Mouse (Mus musculus) midbrain, embryonic 15.5 days (tissue): ENCODE measurements around the gene Slc25a30. TPM values are rescaled to one million over a fixed set of nuclear protein-coding genes. Genes with fewer than 3 reads are reported as not detected.
A peak's percentile ranks its signal among the peaks of the same experiment; 100 is the strongest.

Source experiments
- ATAC-seq: fragments of 200-750 bp; cut with Nextera tagmentation; replicated peaks from 2 replicates; pipeline ENCODE4 v1.8.0; 2017; ENCODE audit warnings: moderate TSS enrichment
- H3K27ac ChIP-seq: fragments of 300-500 bp; sonication (generic); 2 replicates; pipeline ENCODE4 v1.5.1; 2015; ENCODE audit warnings: mild to moderate bottlenecking, inconsistent platforms
- H3K27me3 ChIP-seq: fragments of 300-500 bp; sonication (generic); replicated peaks from 2 replicates; pipeline ENCODE4 v1.6.1; 2015; ENCODE audit warnings: inconsistent platforms
- H3K36me3 ChIP-seq: fragments of 300-500 bp; sonication (generic); replicated peaks from 2 replicates; pipeline ENCODE4 v1.6.1; 2015; ENCODE audit warnings: inconsistent platforms
- H3K4me1 ChIP-seq: fragments of 300-500 bp; sonication (generic); 2 replicates; pipeline ENCODE4 v1.6.1; 2015; ENCODE audit warnings: inconsistent platforms
- H3K4me2 ChIP-seq: fragments of 300-500 bp; sonication (generic); 2 replicates; pipeline ENCODE4 v1.6.1; 2015; ENCODE audit warnings: inconsistent platforms, mild to moderate bottlenecking, moderate library complexity
- H3K4me3 ChIP-seq: fragments of 300-500 bp; sonication (generic); 2 replicates; pipeline ENCODE4 v1.5.1; 2015; ENCODE audit warnings: mild to moderate bottlenecking, inconsistent platforms
- H3K9ac ChIP-seq: fragments of 300-500 bp; sonication (generic); 2 replicates; pipeline ENCODE4 v1.6.1; 2015; ENCODE audit warnings: mild to moderate bottlenecking, inconsistent platforms
- H3K9me3 ChIP-seq: fragments of 300-500 bp; sonication (generic); 2 replicates; pipeline ENCODE4 v1.6.1; 2016; ENCODE audit warnings: inconsistent platforms
- WGBS: fragments of 180-500 bp; shearing (Covaris S2); methylation state at CpG from one replicate; pipeline ENCODE4 v1.1.7; 2015; ENCODE audit warnings: mixed read lengths; 5-methylcytosine and 5-hydroxymethylcytosine counted together
- polyA plus RNA-seq: library from polyadenylated mRNA; unstranded; fragments of >200 nt; fragmentation: Nextera tagmentation; extraction: Ambion mirVana; gene quantifications from 2 replicates; pipeline ENCODE4 v1.2.1, GENCODE M21; 2015

Gene Slc25a30
- polyA plus RNA-seq, 1 experiment from 2014 or later, result 10.4 TPM

DNA sequence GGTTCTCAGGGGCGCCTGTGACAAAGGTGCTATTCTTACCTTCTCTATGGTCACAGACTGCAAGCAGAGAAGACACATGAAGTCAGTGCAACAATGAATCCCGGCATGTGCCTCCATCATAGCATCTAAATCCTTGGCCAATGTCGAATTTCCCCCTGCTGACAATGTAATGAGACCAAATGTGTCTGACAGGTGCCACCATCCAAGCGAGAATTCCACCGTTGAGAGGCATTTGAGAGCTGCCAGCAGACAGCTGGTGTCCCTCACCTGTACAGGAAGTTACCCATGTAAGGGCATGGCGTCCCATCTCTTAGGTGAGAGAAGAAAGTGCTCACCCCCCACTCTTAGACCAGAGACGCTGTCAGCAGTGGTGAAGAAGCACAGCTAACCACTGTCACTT is 28.4 kb downstream of the Slc25a30 start:
- no peak overlapping the region for H3K4me3 ChIP-seq
- H3K27me3 ChIP-seq, result 0 out of 2 replicates have a peak, but pooled peaks cover 4% of the 10 kb centered on the region
- no peak overlapping the region for H3K27ac ChIP-seq
- no peak overlapping the region for H3K9ac ChIP-seq
- 79% methylated on average over 7 of the region's 7 CpGs for WGBS
- no peaks in the 10 kb centered on the region for H3K9me3 ChIP-seq
- no peaks in the 10 kb centered on the region; the same call in 1 of the 2 replicates for H3K36me3 ChIP-seq
- H3K4me2 ChIP-seq, result no peak overlapping the region
- peaks cover 4% of the 10 kb centered on the region for H3K4me1 ChIP-seq
- ATAC-seq, result no peak

DNA sequence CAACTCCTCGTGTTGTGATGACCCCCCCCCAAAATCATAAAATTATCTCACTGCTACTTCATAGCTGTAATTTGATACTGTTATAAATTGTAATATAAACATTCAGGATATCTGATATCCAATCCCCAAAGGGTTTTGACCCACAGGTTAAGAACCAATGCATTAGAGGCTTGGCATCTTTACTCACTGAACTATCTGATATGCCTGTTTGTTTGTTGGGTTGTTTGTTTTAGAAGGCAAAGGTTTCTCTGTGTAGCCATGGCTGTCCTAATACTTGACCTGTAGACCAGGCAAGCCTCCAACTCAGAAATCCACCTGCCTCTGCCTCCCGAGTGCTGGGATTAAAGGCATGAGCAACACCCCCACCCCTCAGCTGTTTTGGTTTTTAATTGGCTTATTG is 29.0 kb downstream of the Slc25a30 start:
- Histone ChIP-seq H3K27ac (no peak overlapping the region), H3K4me1 (peaks cover 10% of the 10 kb centered on the region), H3K9ac (no peak overlapping the region), H3K36me3 (no peaks in the 10 kb centered on the region; the same call in 1 of the 2 replicates), H3K9me3 (no peaks in the 10 kb centered on the region), H3K27me3 (0 out of 2 replicates have a peak, but pooled peaks cover 4% of the 10 kb centered on the region), H3K4me3 (no peak overlapping the region), H3K4me2 (no peak overlapping the region)
- 88% methylated on average over 2 of the region's 2 CpGs for WGBS
- ATAC-seq, result no peak

DNA sequence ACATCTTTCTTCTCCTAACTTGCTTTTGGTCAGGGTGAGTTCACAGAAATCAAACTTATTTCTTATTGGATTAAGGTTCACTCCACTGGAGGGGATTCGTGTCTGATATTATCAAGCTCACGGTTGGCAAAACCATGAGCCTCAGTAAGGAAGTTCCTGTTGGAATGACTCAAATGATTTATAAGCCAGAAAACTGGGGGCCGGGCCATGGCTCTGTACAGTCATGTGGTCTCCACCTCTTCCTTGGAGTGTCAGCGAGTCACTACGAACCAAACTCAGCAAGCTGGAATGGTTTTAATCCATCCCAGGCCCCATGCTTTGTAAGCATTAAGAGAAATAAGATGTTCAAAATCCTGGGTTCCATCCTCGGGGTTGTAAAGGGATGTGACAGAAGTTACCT is 29.9 kb downstream of the Slc25a30 start:
- H3K9ac ChIP-seq, result no peak overlapping the region
- H3K27ac ChIP-seq, result no peak overlapping the region
- H3K36me3 ChIP-seq, result no peaks in the 10 kb centered on the region
- no peak overlapping the region for H3K4me2 ChIP-seq
- ATAC-seq, result no peak
- H3K9me3 ChIP-seq, result no peaks in the 10 kb centered on the region
- H3K4me1 ChIP-seq, result peaks cover 18% of the 10 kb centered on the region
- WGBS, result 92% methylated on average over 6 of the region's 6 CpGs
- H3K4me3 ChIP-seq, result no peak overlapping the region
- H3K27me3 ChIP-seq, result 0 out of 2 replicates have a peak, but pooled peaks cover 4% of the 10 kb centered on the region

DNA sequence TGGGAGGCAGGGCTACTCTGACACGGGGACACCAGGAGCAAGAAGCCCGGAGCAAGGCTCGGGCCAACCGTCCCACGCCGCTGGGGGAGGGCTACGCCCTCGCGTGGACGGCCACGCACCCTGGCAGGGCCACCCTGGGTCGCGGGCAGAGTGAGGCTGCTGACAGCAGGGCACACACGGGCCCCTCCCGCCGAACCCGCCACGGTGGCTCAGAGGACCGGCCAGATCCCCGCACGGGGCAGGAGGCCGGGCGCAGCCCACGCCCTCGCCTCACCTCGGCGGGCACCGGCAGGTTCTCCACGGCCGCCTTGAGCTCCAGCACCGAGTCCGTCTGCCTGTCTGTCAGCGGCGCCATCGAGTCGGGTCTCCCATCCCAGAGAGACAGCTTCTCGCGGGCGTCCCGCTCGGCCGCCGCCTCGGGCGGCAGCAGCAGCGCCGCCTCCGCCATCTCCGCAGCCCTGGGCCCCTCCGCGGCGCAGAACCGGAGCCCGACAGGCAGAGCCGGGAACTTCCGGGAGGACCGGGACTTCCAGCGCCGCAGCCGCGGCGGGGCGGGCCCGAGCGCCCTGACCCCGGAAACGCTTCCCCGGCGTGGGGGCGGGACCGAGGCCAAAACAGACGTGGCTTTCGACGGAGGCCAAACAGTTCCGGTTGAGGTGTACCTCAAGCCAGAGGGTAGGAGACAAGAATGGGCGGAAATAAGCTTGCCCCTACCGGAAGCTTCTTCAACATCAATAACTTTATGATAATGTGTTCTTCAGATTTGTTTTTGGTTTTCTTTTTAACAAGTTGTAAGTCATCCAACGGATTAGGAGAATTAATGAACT is 32.6 kb downstream of the Slc25a30 start, which contains the start of gene Cog3:
Gene Cog3 (minus strand): TSS at position 527 of the 827 bp plus-strand sequence.
- H3K27me3 ChIP-seq, result 0 out of 2 replicates have a peak, but pooled peaks cover 4% of the 10 kb centered on the region
- H3K9ac ChIP-seq, result peak within 1 kb of the TSS; percentile 91
- WGBS, result under 1% methylated on average over 68 of the region's 78 CpGs
- ATAC-seq, result peak; percentile 99
- no peaks in the 10 kb centered on the region for H3K36me3 ChIP-seq
- peak within 1 kb of the TSS; percentile 87 for H3K27ac ChIP-seq
- peaks cover 38% of the 10 kb centered on the region for H3K4me1 ChIP-seq
- H3K9me3 ChIP-seq, result no peaks in the 10 kb centered on the region
- peak within 1 kb of the TSS; percentile 84 for H3K4me2 ChIP-seq
- H3K4me3 ChIP-seq, result peak within 1 kb of the TSS; percentile 99

DNA sequence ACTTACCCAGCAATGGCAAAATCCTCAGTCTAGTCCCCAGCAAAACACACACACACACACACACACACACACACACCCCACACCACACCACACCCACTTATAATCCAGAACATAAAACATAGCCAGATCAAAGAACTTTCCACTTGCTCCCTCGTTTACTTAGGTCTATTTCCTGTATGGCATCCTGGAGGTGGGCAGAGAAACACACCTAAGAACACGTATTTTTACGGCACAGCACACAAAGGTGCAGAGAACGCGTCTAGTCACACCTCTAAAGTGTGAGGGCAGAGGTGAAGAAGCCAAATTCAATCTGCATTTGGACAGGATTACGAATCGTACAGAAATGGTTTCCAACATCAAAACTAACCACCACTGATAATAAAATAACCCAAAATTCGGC is 33.6 kb downstream of the Slc25a30 start:
- H3K9me3 ChIP-seq, result no peaks in the 10 kb centered on the region
- peak overlapping the region; percentile 84 for H3K4me2 ChIP-seq
- 0 out of 2 replicates have a peak, but pooled peaks cover 4% of the 10 kb centered on the region for H3K27me3 ChIP-seq
- no peak for ATAC-seq
- peak overlapping the region; percentile 99 for H3K4me3 ChIP-seq
- 75% methylated on average over 8 of the region's 8 CpGs for WGBS
- no peak overlapping the region for H3K27ac ChIP-seq
- H3K9ac ChIP-seq, result peak overlapping the region; percentile 91; the same call in 1 of the 2 replicates
- no peaks in the 10 kb centered on the region for H3K36me3 ChIP-seq
- H3K4me1 ChIP-seq, result peaks cover 38% of the 10 kb centered on the region

DNA sequence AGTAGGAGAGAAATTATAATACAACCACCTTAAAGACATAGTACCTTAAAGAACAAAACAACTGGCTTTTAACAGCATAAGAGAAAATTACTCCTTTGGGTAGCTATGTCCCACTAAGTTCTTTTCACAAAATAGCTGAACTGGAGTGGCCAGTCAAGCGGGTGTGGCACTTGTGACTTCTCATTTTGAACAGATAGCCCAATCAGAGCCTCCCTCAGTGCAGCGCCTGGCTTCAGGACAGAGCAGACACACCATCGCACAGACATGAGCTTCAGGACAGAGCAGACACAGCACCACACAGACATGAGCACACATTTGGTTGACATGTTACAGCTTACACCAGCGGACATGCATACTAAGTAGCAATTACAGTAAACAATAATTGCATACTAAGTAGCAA is 35.8 kb downstream of the Slc25a30 start:
- no peak for ATAC-seq
- Histone ChIP-seq H3K27me3 (no peaks in the 10 kb centered on the region), H3K4me2 (no peak overlapping the region), H3K36me3 (no peaks in the 10 kb centered on the region; the same call in 1 of the 2 replicates), H3K4me3 (no peak overlapping the region), H3K9ac (no peak overlapping the region), H3K4me1 (peaks cover 38% of the 10 kb centered on the region), H3K9me3 (no peaks in the 10 kb centered on the region), H3K27ac (no peak overlapping the region)
- 88% methylated on average over 4 of the region's 4 CpGs for WGBS

DNA sequence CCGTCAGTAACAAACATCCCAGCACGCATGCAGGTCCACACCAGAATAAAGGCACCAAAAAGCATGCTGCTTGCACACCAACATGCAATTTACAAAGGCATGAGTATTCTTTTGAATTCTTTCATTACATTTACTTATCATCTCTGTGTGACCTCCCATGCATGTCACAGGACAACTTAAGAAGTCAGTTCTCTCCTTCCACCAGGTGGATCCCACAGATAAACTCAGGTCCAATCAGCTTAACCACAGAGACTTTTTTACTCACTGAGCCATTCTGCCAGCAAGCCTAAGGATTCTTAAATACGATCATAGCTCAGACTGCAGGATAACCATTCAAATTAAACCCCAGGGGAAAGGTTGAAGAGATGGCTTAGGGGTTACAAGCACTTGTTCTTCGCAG is 37.7 kb downstream of the Slc25a30 start:
- 88% methylated on average over 4 of the region's 4 CpGs for WGBS
- no peaks in the 10 kb centered on the region for H3K27me3 ChIP-seq
- no peaks in the 10 kb centered on the region for H3K9me3 ChIP-seq
- no peak overlapping the region for H3K4me2 ChIP-seq
- H3K36me3 ChIP-seq, result no peaks in the 10 kb centered on the region; the same call in 1 of the 2 replicates
- no peak overlapping the region for H3K27ac ChIP-seq
- no peak for ATAC-seq
- no peak overlapping the region for H3K9ac ChIP-seq
- peaks cover 38% of the 10 kb centered on the region for H3K4me1 ChIP-seq
- H3K4me3 ChIP-seq, result no peak overlapping the region

DNA sequence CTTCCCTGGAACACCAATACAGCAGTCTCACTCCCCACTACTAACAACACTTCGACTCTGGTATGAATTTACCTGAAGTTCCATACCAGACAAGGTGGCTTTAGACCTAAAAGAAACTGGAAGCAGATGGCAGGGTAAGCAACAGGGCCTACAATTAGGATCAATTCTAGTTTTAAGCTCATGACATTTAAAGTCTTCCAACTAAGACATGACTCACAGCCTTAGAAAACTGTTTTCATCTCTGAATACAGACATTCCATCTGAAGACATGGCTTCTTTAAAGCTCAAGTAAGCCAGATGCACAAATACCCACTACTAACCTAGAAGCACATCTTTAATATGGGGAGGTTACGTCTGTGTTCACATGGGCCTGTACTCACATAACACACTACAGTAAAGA is 38.9 kb downstream of the Slc25a30 start:
- 100% methylated on average over 2 of the region's 2 CpGs for WGBS
- Histone ChIP-seq H3K27ac (no peak overlapping the region), H3K4me2 (no peak overlapping the region), H3K9me3 (no peaks in the 10 kb centered on the region), H3K9ac (no peak overlapping the region), H3K36me3 (no peaks in the 10 kb centered on the region; the same call in 1 of the 2 replicates), H3K4me1 (peaks cover 29% of the 10 kb centered on the region), H3K27me3 (no peaks in the 10 kb centered on the region), H3K4me3 (no peak overlapping the region)
- ATAC-seq, result no peak

DNA sequence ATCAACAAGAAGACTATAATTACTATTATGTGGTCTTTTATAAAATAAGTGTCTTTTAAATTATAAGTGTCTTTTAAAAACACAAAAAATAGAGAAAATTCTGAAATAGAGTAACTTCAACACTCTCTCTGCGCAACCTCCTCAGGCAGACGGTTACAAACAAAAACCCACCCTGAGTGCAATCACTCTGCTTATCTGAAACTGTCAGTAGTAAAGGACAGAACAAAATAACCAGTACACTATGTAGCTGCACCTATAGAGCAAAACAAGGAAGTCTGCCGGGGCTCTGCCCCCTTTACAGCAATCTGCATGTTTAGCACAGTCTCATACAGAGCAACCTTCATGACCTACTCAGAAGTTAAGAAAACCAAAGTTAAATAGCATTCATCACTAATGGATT is 44.9 kb downstream of the Slc25a30 start:
- 94% methylated on average over 3 of the region's 3 CpGs for WGBS
- H3K36me3 ChIP-seq, result peaks cover 26% of the 10 kb centered on the region

DNA sequence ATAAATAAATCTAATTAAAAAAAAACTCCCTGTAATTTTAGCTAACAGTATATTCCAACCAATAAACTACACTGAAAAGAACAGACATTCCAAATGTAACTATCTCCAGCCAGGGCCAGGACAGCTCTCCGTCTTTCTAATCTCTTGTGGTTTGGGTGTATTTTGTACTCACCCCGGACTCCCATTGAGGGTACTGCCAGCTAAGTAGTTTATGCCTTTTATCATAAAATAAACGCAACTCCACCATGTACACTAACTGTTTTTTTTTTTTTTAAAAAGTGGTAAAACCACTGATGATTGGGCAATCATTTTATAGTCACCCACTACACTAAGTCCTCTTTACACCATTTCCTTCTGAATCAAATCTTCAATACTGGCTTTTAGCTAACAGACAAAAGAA is 51.2 kb downstream of the Slc25a30 start:
- H3K9me3 ChIP-seq, result no peaks in the 10 kb centered on the region
- ATAC-seq, result no peak
- no peak overlapping the region for H3K4me2 ChIP-seq
- H3K27me3 ChIP-seq, result no peaks in the 10 kb centered on the region
- H3K4me1 ChIP-seq, result no peaks in the 10 kb centered on the region
- no peak overlapping the region for H3K9ac ChIP-seq
- H3K36me3 ChIP-seq, result peaks cover 51% of the 10 kb centered on the region
- no peak overlapping the region for H3K27ac ChIP-seq
- H3K4me3 ChIP-seq, result no peak overlapping the region
- 95% methylated on average over 3 of the region's 3 CpGs for WGBS

More for the DNA sequence above, 44.9 kb downstream of the Slc25a30 start:
- ATAC-seq, result no peak
- H3K27ac ChIP-seq, result no peak overlapping the region
- H3K9me3 ChIP-seq, result no peaks in the 10 kb centered on the region
- H3K9ac ChIP-seq, result no peak overlapping the region
- no peaks in the 10 kb centered on the region for H3K27me3 ChIP-seq
- no peak overlapping the region for H3K4me2 ChIP-seq
- no peaks in the 10 kb centered on the region for H3K4me1 ChIP-seq
- H3K4me3 ChIP-seq, result no peak overlapping the region

DNA sequence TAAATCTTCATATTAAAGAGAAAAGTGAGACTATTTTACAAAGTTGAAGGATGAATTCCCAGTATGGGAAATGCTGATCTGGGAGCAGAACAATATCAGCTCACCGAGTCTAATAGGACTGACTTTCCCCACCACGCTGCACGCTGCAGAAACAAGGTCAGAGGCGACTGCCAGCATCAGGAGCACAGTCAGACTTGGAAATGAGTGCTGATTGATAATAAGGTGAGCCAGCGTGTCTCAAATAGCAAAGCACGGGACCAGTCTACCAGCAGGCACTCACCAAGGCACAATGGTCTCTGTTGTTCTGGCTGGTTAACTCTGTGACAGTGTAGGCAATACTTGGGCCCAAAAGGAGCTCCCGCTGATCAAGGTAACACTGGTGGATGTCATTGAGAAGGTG is 54.2 kb downstream of the Slc25a30 start:
- no peaks in the 10 kb centered on the region for H3K27me3 ChIP-seq
- no peak overlapping the region for H3K4me3 ChIP-seq
- no peak overlapping the region for H3K4me2 ChIP-seq
- 90% methylated on average over 7 of the region's 7 CpGs for WGBS
- no peaks in the 10 kb centered on the region for H3K4me1 ChIP-seq
- H3K27ac ChIP-seq, result no peak overlapping the region
- no peaks in the 10 kb centered on the region for H3K9me3 ChIP-seq
- peaks cover 58% of the 10 kb centered on the region for H3K36me3 ChIP-seq
- no peak overlapping the region for H3K9ac ChIP-seq
- ATAC-seq, result no peak

DNA sequence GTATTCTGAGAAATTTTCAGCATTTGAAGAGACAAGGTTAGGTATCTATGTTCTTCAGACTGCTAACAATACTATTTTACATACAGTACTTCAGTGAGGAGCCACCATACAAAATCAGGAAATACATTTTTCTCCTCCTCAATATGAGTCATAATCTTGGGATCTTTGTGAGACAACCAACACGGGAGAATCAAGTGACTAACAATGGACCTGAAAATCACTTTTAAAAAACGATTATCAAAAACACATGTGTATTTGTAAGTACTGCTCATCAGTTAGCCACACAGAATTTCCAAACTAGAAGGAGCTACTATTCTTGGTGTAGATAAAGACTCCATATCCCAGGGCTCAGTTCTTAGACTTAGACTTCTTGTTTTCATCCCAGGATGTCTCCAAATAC is 55.5 kb downstream of the Slc25a30 start:
- no peaks in the 10 kb centered on the region for H3K9me3 ChIP-seq
- ATAC-seq, result no peak
- H3K27me3 ChIP-seq, result no peaks in the 10 kb centered on the region
- no peak overlapping the region for H3K9ac ChIP-seq
- peaks cover 53% of the 10 kb centered on the region for H3K36me3 ChIP-seq
- no peak overlapping the region for H3K27ac ChIP-seq
- no peak overlapping the region for H3K4me3 ChIP-seq
- 87% methylated on average over 2 of the region's 2 CpGs for WGBS
- H3K4me2 ChIP-seq, result no peak overlapping the region
- H3K4me1 ChIP-seq, result no peaks in the 10 kb centered on the region

DNA sequence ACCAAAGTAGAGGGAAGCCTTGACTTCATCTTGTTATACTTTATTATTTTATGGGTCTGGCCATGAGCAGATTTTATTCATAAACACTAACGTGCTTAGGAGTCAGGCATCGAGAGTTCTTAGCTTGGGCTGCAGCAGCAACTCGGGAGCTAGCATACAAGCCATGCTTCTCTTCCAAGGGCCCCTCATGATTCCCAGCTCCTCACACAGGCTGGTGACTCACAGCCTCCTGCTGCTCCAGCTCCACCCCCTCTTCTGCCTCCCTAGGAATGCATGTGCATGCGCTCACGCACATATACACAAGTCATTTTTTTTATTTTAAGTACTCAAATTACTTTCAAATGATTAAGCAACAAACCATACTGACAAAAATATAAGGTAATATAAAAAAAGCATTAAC is 58.7 kb downstream of the Slc25a30 start:
- Histone ChIP-seq H3K9ac (no peak overlapping the region), H3K9me3 (no peaks in the 10 kb centered on the region), H3K36me3 (peaks cover 34% of the 10 kb centered on the region; the same call in 1 of the 2 replicates), H3K4me2 (no peak overlapping the region), H3K4me1 (no peaks in the 10 kb centered on the region), H3K27ac (no peak overlapping the region), H3K27me3 (no peaks in the 10 kb centered on the region), H3K4me3 (no peak overlapping the region)
- 90% methylated on average over 5 of the region's 5 CpGs for WGBS
- ATAC-seq, result no peak
